ENCODE assay signal across 25 mouse cellular contexts in genomic region chr15:56592656-56593055, GRCm38 (mm10).
DNase-seq lines count a peak whose midpoint lies in the region; ATAC-seq and TF ChIP-seq lines count a peak whose summit lies in the region.
"Had no signal": no experiment of that assay in that cellular context is flagged by ENCODE, and none has a peak within 500 bp of the region (broad histone marks: within the 10 kb centered on the region; RNA-seq: fewer than 3 reads in every experiment).

No protein-coding gene starts in this region.

- 41% methylated on average over 4 of the region's 4 CpGs for WGBS in embryonic facial prominence, embryonic 14.5 days
- WGBS in embryonic facial prominence, embryonic 10.5 days = 77% methylated on average over 4 of the region's 4 CpGs
- WGBS in lung, postnatal 0 days = 67% methylated on average over 4 of the region's 4 CpGs
- 87% methylated on average over 4 of the region's 4 CpGs for WGBS in hindbrain, embryonic 16.5 days

- H3K4me3 ChIP-seq in embryonic facial prominence, embryonic 14.5 days (ENCODE audit: low read depth, low read length) = no peak overlapping the region
- no peak overlapping the region for H3K4me3 ChIP-seq in embryonic facial prominence, embryonic 10.5 days
- no peak overlapping the region for H3K4me3 ChIP-seq in lung, postnatal 0 days (ENCODE audit: low read depth, low read length)
- no peak overlapping the region for H3K4me3 ChIP-seq in hindbrain, embryonic 16.5 days (ENCODE audit: low read length)
- H3K4me3 ChIP-seq: embryonic facial prominence, embryonic 12.5 days; embryonic facial prominence, embryonic 15.5 days; erythroblast, embryonic 14.5 days; forebrain, embryonic 10.5 days; forebrain, embryonic 12.5 days had no signal

- H3K9ac ChIP-seq in embryonic facial prominence, embryonic 14.5 days (ENCODE audit: low read depth, low read length) = no peak overlapping the region
- H3K9ac ChIP-seq in lung, postnatal 0 days (replicated peaks; ENCODE audit: low read depth) = no peak overlapping the region
- H3K9ac ChIP-seq in hindbrain, embryonic 16.5 days (ENCODE audit: low read depth, low read length) = no peak overlapping the region
- H3K9ac ChIP-seq: embryonic facial prominence, embryonic 12.5 days; embryonic facial prominence, embryonic 15.5 days; forebrain, embryonic 12.5 days had no signal

- TF ChIP-seq EP300 in lung, postnatal 0 days (IDR thresholded peaks at IDR 0.05) = no peak

- no peak for ATAC-seq in embryonic facial prominence, embryonic 14.5 days (ENCODE audit: low read depth)
- no peak for ATAC-seq in lung, postnatal 0 days
- ATAC-seq in hindbrain, embryonic 16.5 days = no peak
- ATAC-seq: activated CD4-positive, CD25-positive, alpha-beta regulatory T cell, adult 4 months; forebrain, embryonic 14.5 days; forebrain, embryonic 16.5 days; Patski had no signal

- H3K4me2 ChIP-seq in embryonic facial prominence, embryonic 14.5 days (ENCODE audit: low read depth, low read length) = no peak overlapping the region
- no peak overlapping the region for H3K4me2 ChIP-seq in lung, postnatal 0 days (replicated peaks; ENCODE audit: low read depth, low read length)
- no peak overlapping the region for H3K4me2 ChIP-seq in hindbrain, embryonic 16.5 days (ENCODE audit: low read length)
- H3K4me2 ChIP-seq: embryonic facial prominence, embryonic 12.5 days; embryonic facial prominence, embryonic 15.5 days; forebrain, embryonic 12.5 days had no signal

- H3K27me3 ChIP-seq in embryonic facial prominence, embryonic 14.5 days (replicated peaks; ENCODE audit: control insufficient read depth, insufficient read depth, low read length) = no peaks in the 10 kb centered on the region
- no peaks in the 10 kb centered on the region for H3K27me3 ChIP-seq in embryonic facial prominence, embryonic 10.5 days (replicated peaks; ENCODE audit: low read depth, poor library complexity, severe bottlenecking)
- H3K27me3 ChIP-seq in lung, postnatal 0 days (replicated peaks; ENCODE audit: insufficient read depth, low read length) = no peaks in the 10 kb centered on the region
- H3K27me3 ChIP-seq in hindbrain, embryonic 16.5 days (replicated peaks; ENCODE audit: control insufficient read depth, insufficient read depth, low read length) = no peaks in the 10 kb centered on the region
- H3K27me3 ChIP-seq: embryonic facial prominence, embryonic 12.5 days; embryonic facial prominence, embryonic 15.5 days; forebrain, embryonic 12.5 days; Patski had no signal

- no peak overlapping the region for H3K27ac ChIP-seq in embryonic facial prominence, embryonic 14.5 days (replicated peaks; ENCODE audit: low read depth, low read length)
- H3K27ac ChIP-seq in embryonic facial prominence, embryonic 10.5 days (replicated peaks) = no peak overlapping the region
- no peak overlapping the region for H3K27ac ChIP-seq in lung, postnatal 0 days (ENCODE audit: low read length)
- no peak overlapping the region for H3K27ac ChIP-seq in hindbrain, embryonic 16.5 days (ENCODE audit: low read depth, low read length)
- H3K27ac ChIP-seq: embryonic facial prominence, embryonic 12.5 days; embryonic facial prominence, embryonic 15.5 days; forebrain, embryonic 10.5 days; forebrain, embryonic 12.5 days had no signal

- H3K36me3 ChIP-seq in embryonic facial prominence, embryonic 14.5 days (ENCODE audit: control insufficient read depth, insufficient read depth, low read length) = no peaks in the 10 kb centered on the region
- H3K36me3 ChIP-seq in embryonic facial prominence, embryonic 10.5 days (replicated peaks) = no peaks in the 10 kb centered on the region
- no peaks in the 10 kb centered on the region for H3K36me3 ChIP-seq in lung, postnatal 0 days (ENCODE audit: insufficient read depth, low read length)
- no peaks in the 10 kb centered on the region for H3K36me3 ChIP-seq in hindbrain, embryonic 16.5 days (ENCODE audit: control insufficient read depth, insufficient read depth, low read length)
- H3K36me3 ChIP-seq: embryonic facial prominence, embryonic 12.5 days; embryonic facial prominence, embryonic 15.5 days; forebrain, embryonic 10.5 days; forebrain, embryonic 12.5 days had no signal

- no peaks in the 10 kb centered on the region for H3K4me1 ChIP-seq in embryonic facial prominence, embryonic 14.5 days (ENCODE audit: control insufficient read depth, insufficient read depth, low read length)
- no peaks in the 10 kb centered on the region for H3K4me1 ChIP-seq in embryonic facial prominence, embryonic 10.5 days
- no peaks in the 10 kb centered on the region for H3K4me1 ChIP-seq in lung, postnatal 0 days (ENCODE audit: insufficient read depth, low read depth, low read length)
- no peaks in the 10 kb centered on the region for H3K4me1 ChIP-seq in hindbrain, embryonic 16.5 days (ENCODE audit: control insufficient read depth, insufficient read depth, low read depth, low read length)
- H3K4me1 ChIP-seq: embryonic facial prominence, embryonic 12.5 days; embryonic facial prominence, embryonic 15.5 days; forebrain, embryonic 10.5 days; forebrain, embryonic 12.5 days had no signal

- peak; percentile 76 for DNase-seq in embryonic facial prominence, embryonic 14.5 days (ENCODE audit: low spot score)
- no peak for DNase-seq in embryonic facial prominence, embryonic 10.5 days (ENCODE audit: low spot score)
- DNase-seq in lung, postnatal 0 days (ENCODE audit: low spot score) = peak; percentile 11
- no peak for DNase-seq in lung, adult 18-20 months
- DNase-seq in 3T3-L1 (ENCODE audit: low read depth, low spot score) = peak; percentile 74
- DNase-seq in adipocyte (ENCODE audit: low spot score) = peak; percentile 6
- DNase-seq: adrenal gland, adult 2 months; adrenal gland, postnatal 10 days; adrenal gland, postnatal 25 days; cerebellum, adult 11 months; cerebellum, adult 18-20 months; cerebellum, adult 8-10 months; cerebellum, adult 9-11 months; cerebellum, postnatal 14 days; cerebellum, postnatal 36 days had no signal

- no peak for TF ChIP-seq CTCF in lung, postnatal 0 days (IDR thresholded peaks at IDR 0.05)

- no peaks in the 10 kb centered on the region for H3K9me3 ChIP-seq in embryonic facial prominence, embryonic 14.5 days (ENCODE audit: control insufficient read depth, low read length)
- no peaks in the 10 kb centered on the region for H3K9me3 ChIP-seq in embryonic facial prominence, embryonic 10.5 days
- no peaks in the 10 kb centered on the region for H3K9me3 ChIP-seq in lung, postnatal 0 days (ENCODE audit: low read length)
- H3K9me3 ChIP-seq in hindbrain, embryonic 16.5 days (ENCODE audit: control insufficient read depth, low read length) = no peaks in the 10 kb centered on the region
- H3K9me3 ChIP-seq: embryonic facial prominence, embryonic 12.5 days; embryonic facial prominence, embryonic 15.5 days; forebrain, embryonic 10.5 days; forebrain, embryonic 12.5 days had no signal

Comparison
In these comparisons a context has a peak if more than half of its experiments do, and no peak if none do; other contexts are left out.
1. DNase-seq: peak in embryonic facial prominence, embryonic 14.5 days (single experiment), lung, postnatal 0 days (single experiment), 3T3-L1 (single experiment) and adipocyte (single experiment); none in embryonic facial prominence, embryonic 10.5 days (single experiment) and lung, adult 18-20 months (0 of 2).